Mouse (Mus musculus): Measurements from ENCODE around the gene Evpl. TPM values are rescaled to one million over a fixed set of nuclear protein-coding genes. Genes with fewer than 3 reads are reported as not detected.
A peak's percentile ranks its signal among the peaks of the same experiment; 100 is the strongest.

Gene Evpl
- total and polyA plus RNA-seq, 3 experiments: 0.01 to 0.05 TPM; not detected in 1

DNA sequence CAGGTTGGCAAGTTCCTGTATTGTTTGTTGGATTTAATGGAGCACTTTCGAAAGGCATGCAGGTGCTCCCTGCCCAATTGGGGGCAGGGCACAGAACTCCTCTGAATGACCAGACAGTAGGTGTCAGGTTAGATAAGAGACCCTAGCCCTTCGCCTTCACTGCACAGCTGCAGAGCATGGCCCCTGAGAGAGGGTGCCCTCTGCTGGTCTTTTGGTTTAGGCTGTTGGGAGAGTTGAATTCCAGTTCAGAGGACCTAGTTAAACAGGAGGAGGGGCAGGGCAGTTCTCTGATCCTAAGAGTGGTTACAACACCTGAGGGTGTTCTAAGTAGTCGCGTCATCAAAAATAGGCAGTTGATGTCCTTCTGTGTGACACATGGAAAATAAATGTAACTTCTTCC is 18.0 kb downstream of the Evpl start:
- peaks cover 26% of the 10 kb centered on the region for H3K4me1 ChIP-seq (ENCODE audit: insufficient read depth, low read depth, low read length)
- ATAC-seq (ENCODE audit: extremely low read depth, insufficient number of reproducible peaks, low FRiP score, poor library complexity, severe bottlenecking) (no peak), DNase-seq (ENCODE audit: low spot score) (peak; percentile 75)
- H3K4me3 ChIP-seq (ENCODE audit: low read depth, low read length): no peak overlapping the region; the same call in 1 of the 2 replicates
- TF ChIP-seq POLR2AphosphoS5 (IDR thresholded peaks at IDR 0.05; ENCODE audit: insufficient replicate concordance, low read depth, low read length) (no peak), CTCF (IDR thresholded peaks at IDR 0.05; ENCODE audit: low read depth, low read length) (no peak; the same call in 1 of the 2 replicates), TAL1 (conservative IDR thresholded peaks at IDR 0.05; ENCODE audit: low read depth, low read length) (no peak), GATA1 (IDR thresholded peaks at IDR 0.05; ENCODE audit: borderline replicate concordance, low read length) (no peak), GATA2 (IDR thresholded peaks at IDR 0.05; ENCODE audit: borderline replicate concordance, low read depth, low read length) (no peak)
- peaks cover 4% of the 10 kb centered on the region for H3K36me3 ChIP-seq (replicated peaks)
- H3K27me3 ChIP-seq (ENCODE audit: insufficient read depth, low read length): peaks cover 44% of the 10 kb centered on the region
- peaks cover 36% of the 10 kb centered on the region for H3K9me3 ChIP-seq (replicated peaks)

DNA sequence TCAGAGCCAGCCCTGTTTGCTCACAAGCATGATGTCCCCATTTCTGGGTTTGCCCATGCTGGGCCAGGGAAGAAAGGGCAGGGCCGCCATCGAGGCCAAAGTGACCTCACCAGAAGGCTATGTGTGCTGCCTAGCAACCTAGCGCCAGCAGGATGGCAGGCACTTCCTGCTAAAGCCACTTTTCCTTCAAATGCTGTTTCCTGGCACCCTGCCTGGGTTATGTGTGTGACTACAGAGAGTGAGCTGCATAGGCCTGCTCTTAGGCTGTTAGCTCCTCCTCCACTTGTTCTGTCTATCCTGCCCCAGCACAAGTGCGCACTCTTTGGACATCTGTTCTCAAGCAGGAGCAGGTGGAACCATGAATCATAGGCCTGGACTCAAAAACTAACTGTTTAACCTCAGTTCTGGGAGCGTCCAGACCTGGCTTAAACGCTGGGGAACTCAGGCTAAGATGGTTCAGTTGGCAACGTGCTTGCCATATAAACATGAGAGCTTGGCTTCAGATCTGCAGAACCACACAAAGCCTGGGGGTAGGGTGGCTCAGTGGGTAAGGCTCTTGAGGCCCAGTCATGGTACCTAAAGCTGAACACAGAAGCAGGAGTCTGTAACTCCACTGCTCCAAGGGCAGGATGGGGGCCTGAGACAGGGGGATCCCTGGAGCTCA is 19.0 kb downstream of the Evpl start:
- Histone ChIP-seq H3K4me1 (ENCODE audit: insufficient read depth, low read depth, low read length) (peaks cover 26% of the 10 kb centered on the region), H3K4me3 (ENCODE audit: low read depth, low read length) (no peak overlapping the region), H3K36me3 (replicated peaks) (peaks cover 10% of the 10 kb centered on the region), H3K9me3 (replicated peaks) (peaks cover 30% of the 10 kb centered on the region), H3K27me3 (ENCODE audit: insufficient read depth, low read length) (peaks cover 36% of the 10 kb centered on the region)
- ATAC-seq (ENCODE audit: extremely low read depth, insufficient number of reproducible peaks, low FRiP score, poor library complexity, severe bottlenecking) (no peak), DNase-seq (ENCODE audit: low spot score) (no peak)
- TF ChIP-seq TAL1 (conservative IDR thresholded peaks at IDR 0.05; ENCODE audit: low read depth, low read length) (no peak), GATA1 (IDR thresholded peaks at IDR 0.05; ENCODE audit: borderline replicate concordance, low read length) (no peak), GATA2 (IDR thresholded peaks at IDR 0.05; ENCODE audit: borderline replicate concordance, low read depth, low read length) (no peak), POLR2AphosphoS5 (IDR thresholded peaks at IDR 0.05; ENCODE audit: insufficient replicate concordance, low read depth, low read length) (no peak), CTCF (IDR thresholded peaks at IDR 0.05; ENCODE audit: low read depth, low read length) (no peak)

DNA sequence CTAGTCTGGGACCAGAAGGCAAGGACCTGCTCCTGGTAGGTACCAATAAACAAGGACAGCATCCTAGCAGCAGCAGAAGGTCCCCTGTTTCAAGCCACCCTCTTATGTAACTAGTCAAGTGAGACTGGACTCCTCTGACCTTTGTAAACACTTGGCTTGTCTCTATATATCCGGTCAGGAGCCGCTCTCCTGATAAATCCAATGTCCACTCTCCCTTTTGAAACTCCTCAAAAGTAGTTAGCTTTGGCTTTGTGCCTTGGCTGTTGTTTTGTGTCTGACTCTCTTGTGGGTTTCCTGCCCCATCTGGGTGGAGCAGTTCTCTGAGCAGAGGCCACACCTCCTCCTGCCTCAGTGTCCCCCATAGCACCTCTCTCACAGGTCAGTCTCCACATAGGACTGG is 19.6 kb downstream of the Evpl start:
- no peak for ATAC-seq (ENCODE audit: extremely low read depth, insufficient number of reproducible peaks, low FRiP score, poor library complexity, severe bottlenecking)
- Histone ChIP-seq H3K4me3 (ENCODE audit: low read depth, low read length) (no peak overlapping the region), H3K27me3 (ENCODE audit: insufficient read depth, low read length) (peaks cover 30% of the 10 kb centered on the region)

DNA sequence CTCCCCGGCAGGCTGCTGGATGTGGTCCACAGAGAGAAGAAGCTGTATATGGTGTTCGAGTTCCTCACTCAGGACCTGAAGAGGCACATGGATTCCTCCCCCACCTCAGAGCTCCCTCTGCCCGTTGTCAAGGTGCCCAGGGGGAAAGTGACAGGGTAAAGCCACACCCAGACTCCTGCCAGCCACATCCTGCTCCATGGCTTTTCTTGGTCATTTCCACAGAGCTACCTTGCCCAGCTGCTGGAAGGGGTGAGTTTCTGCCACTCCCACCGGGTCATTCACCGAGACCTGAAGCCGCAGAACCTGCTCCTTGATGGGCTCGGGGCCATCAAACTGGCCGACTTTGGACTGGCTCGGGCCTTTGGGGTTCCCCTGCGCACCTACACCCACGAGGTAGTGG is 21.3 kb downstream of the Evpl start:
- peaks cover 7% of the 10 kb centered on the region for H3K9me3 ChIP-seq (replicated peaks)
- no peak for ATAC-seq (ENCODE audit: extremely low read depth, insufficient number of reproducible peaks, low FRiP score, poor library complexity, severe bottlenecking)
- TF ChIP-seq TAL1 (conservative IDR thresholded peaks at IDR 0.05; ENCODE audit: low read depth, low read length) (no peak), CTCF (IDR thresholded peaks at IDR 0.05; ENCODE audit: low read depth, low read length) (no peak), GATA2 (IDR thresholded peaks at IDR 0.05; ENCODE audit: borderline replicate concordance, low read depth, low read length) (no peak), POLR2AphosphoS5 (IDR thresholded peaks at IDR 0.05; ENCODE audit: insufficient replicate concordance, low read depth, low read length) (no peak), GATA1 (IDR thresholded peaks at IDR 0.05; ENCODE audit: borderline replicate concordance, low read length) (no peak)

More for the DNA sequence above, 19.6 kb downstream of the Evpl start:
- TF ChIP-seq POLR2AphosphoS5 (IDR thresholded peaks at IDR 0.05; ENCODE audit: insufficient replicate concordance, low read depth, low read length): no peak
- no peak for TF ChIP-seq GATA2 (IDR thresholded peaks at IDR 0.05; ENCODE audit: borderline replicate concordance, low read depth, low read length)
- no peak for TF ChIP-seq TAL1 (conservative IDR thresholded peaks at IDR 0.05; ENCODE audit: low read depth, low read length)
- no peak for TF ChIP-seq CTCF (IDR thresholded peaks at IDR 0.05; ENCODE audit: low read depth, low read length)
- no peak for TF ChIP-seq GATA1 (IDR thresholded peaks at IDR 0.05; ENCODE audit: borderline replicate concordance, low read length)
- Histone ChIP-seq H3K4me1 (ENCODE audit: insufficient read depth, low read depth, low read length) (peaks cover 26% of the 10 kb centered on the region), H3K36me3 (replicated peaks) (peaks cover 15% of the 10 kb centered on the region), H3K9me3 (replicated peaks) (peaks cover 24% of the 10 kb centered on the region)
- no peak for DNase-seq (ENCODE audit: low spot score)

DNA sequence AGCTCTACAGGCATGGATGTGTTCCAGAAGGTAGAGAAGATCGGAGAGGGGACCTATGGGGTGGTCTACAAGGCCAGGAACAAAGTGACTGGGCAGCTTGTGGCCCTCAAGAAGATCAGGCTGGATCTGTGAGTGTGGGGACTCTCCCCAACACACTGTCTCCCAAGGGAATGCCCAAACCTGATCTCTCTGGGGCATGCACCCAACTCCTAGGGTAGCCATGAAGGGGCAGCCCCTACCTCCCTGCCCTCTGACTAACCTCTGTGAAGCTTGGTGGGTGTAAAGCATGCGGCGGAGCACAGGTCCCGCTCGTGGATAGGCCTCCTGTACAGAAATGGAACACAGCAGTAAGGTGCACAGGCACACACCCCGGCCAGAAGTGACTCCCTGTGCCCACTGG is 21.9 kb downstream of the Evpl start:
- no peak for DNase-seq (ENCODE audit: low spot score)
- peaks cover 15% of the 10 kb centered on the region for H3K27me3 ChIP-seq (ENCODE audit: insufficient read depth, low read length)
- peaks cover 2% of the 10 kb centered on the region for H3K9me3 ChIP-seq (replicated peaks)
- peaks cover 32% of the 10 kb centered on the region for H3K36me3 ChIP-seq (replicated peaks)
- TF ChIP-seq CTCF (IDR thresholded peaks at IDR 0.05; ENCODE audit: low read depth, low read length) (no peak), TAL1 (conservative IDR thresholded peaks at IDR 0.05; ENCODE audit: low read depth, low read length) (no peak), POLR2AphosphoS5 (IDR thresholded peaks at IDR 0.05; ENCODE audit: insufficient replicate concordance, low read depth, low read length) (no peak), GATA1 (IDR thresholded peaks at IDR 0.05; ENCODE audit: borderline replicate concordance, low read length) (no peak), GATA2 (IDR thresholded peaks at IDR 0.05; ENCODE audit: borderline replicate concordance, low read depth, low read length) (no peak)
- no peak overlapping the region for H3K4me3 ChIP-seq (ENCODE audit: low read depth, low read length)
- no peak for ATAC-seq (ENCODE audit: extremely low read depth, insufficient number of reproducible peaks, low FRiP score, poor library complexity, severe bottlenecking)
- H3K4me1 ChIP-seq (ENCODE audit: insufficient read depth, low read depth, low read length): peaks cover 26% of the 10 kb centered on the region

More for the DNA sequence above, 21.3 kb downstream of the Evpl start:
- H3K27me3 ChIP-seq (ENCODE audit: insufficient read depth, low read length): peaks cover 17% of the 10 kb centered on the region
- no peak for DNase-seq (ENCODE audit: low spot score)
- peaks cover 26% of the 10 kb centered on the region for H3K4me1 ChIP-seq (ENCODE audit: insufficient read depth, low read depth, low read length)
- H3K36me3 ChIP-seq (replicated peaks): peaks cover 27% of the 10 kb centered on the region
- no peak overlapping the region for H3K4me3 ChIP-seq (ENCODE audit: low read depth, low read length)

DNA sequence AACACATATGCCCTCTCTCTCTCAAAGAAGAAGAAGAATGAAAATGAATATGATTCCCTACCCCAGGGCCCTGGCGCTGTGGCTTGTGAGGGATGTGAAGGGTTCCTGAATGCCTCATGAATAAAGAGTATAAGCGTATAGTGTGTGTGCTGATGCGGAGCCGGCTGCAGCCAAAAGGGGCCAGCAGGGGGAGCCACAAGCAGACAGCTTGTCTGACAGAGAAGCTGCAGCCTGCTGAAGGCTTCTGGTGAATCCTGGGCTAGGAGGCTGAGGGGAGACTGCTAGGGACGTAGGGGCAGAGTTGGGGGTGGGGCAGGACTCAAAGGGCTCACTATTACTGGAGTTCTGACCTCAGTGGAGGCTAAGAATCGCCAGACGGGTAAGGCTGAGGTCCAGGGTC is 22.7 kb downstream of the Evpl start:
- DNase-seq (ENCODE audit: low spot score): no peak
- TF ChIP-seq GATA2 (IDR thresholded peaks at IDR 0.05; ENCODE audit: borderline replicate concordance, low read depth, low read length) (no peak), GATA1 (IDR thresholded peaks at IDR 0.05; ENCODE audit: borderline replicate concordance, low read length) (no peak), TAL1 (conservative IDR thresholded peaks at IDR 0.05; ENCODE audit: low read depth, low read length) (no peak), POLR2AphosphoS5 (IDR thresholded peaks at IDR 0.05; ENCODE audit: insufficient replicate concordance, low read depth, low read length) (no peak), CTCF (IDR thresholded peaks at IDR 0.05; ENCODE audit: low read depth, low read length) (no peak)
- Histone ChIP-seq H3K4me1 (ENCODE audit: insufficient read depth, low read depth, low read length) (peaks cover 20% of the 10 kb centered on the region), H3K36me3 (replicated peaks) (peaks cover 40% of the 10 kb centered on the region), H3K9me3 (replicated peaks) (no peaks in the 10 kb centered on the region), H3K27me3 (ENCODE audit: insufficient read depth, low read length) (peaks cover 9% of the 10 kb centered on the region), H3K4me3 (ENCODE audit: low read depth, low read length) (no peak overlapping the region)
- ATAC-seq (ENCODE audit: extremely low read depth, insufficient number of reproducible peaks, low FRiP score, poor library complexity, severe bottlenecking): no peak
